Mouse (Mus musculus) limb, embryonic 14.5 days (tissue): ENCODE results near the gene Pcsk6. TPM values are rescaled to one million over a fixed set of nuclear protein-coding genes. Genes with fewer than 3 reads are reported as not detected.

Experiments
- ATAC-seq: fragments of 200-750 bp; cut with Nextera tagmentation; 2 replicates; pipeline ENCODE4 v1.8.0; 2017; ENCODE audit warnings: low read depth, moderate number of reproducible peaks, moderate TSS enrichment; ENCODE audit not compliant: low FRiP score
- DNase-seq: peaks from one replicate; pipeline ENCODE4 v3.0.0-alpha.2; 2015; ENCODE audit warnings: low spot score
- H3K27ac ChIP-seq: fragments of 300-500 bp; sonication (generic); replicated peaks from 2 replicates; pipeline ENCODE4 v1.5.1; 2014; ENCODE audit warnings: low read depth, mild to moderate bottlenecking, low read length, moderate library complexity, mixed read lengths
- H3K27me3 ChIP-seq: fragments of 300-500 bp; sonication (generic); 2 replicates; pipeline ENCODE4 v1.6.1; 2014; ENCODE audit warnings: low read length, mixed read lengths; ENCODE audit not compliant: control insufficient read depth, insufficient read depth
- H3K36me3 ChIP-seq: fragments of 300-500 bp; sonication (generic); 2 replicates; pipeline ENCODE4 v1.6.1; 2014; ENCODE audit warnings: mild to moderate bottlenecking, low read length, moderate library complexity, mixed read lengths; ENCODE audit not compliant: control insufficient read depth, insufficient read depth
- H3K4me1 ChIP-seq: fragments of 300-500 bp; sonication (generic); 2 replicates; pipeline ENCODE4 v1.6.1; 2014; ENCODE audit warnings: antibody characterized with exemption, low read length, mixed read lengths; ENCODE audit not compliant: control insufficient read depth, insufficient read depth
- H3K4me2 ChIP-seq: fragments of 300-500 bp; sonication (generic); replicated peaks from 2 replicates; pipeline ENCODE4 v1.6.1; 2014; ENCODE audit warnings: low read depth, mild to moderate bottlenecking, low read length, moderate library complexity; ENCODE audit not compliant: severe bottlenecking
- H3K4me3 ChIP-seq: fragments of 300-500 bp; sonication (generic); replicated peaks from 2 replicates; pipeline ENCODE4 v1.5.1; 2014; ENCODE audit warnings: low read length
- H3K9ac ChIP-seq: fragments of 300-500 bp; sonication (generic); 2 replicates; pipeline ENCODE4 v1.6.1; 2014; ENCODE audit warnings: mild to moderate bottlenecking, low read depth, low read length, moderate library complexity; ENCODE audit not compliant: severe bottlenecking
- H3K9me3 ChIP-seq: fragments of 300-500 bp; sonication (generic); 2 replicates; pipeline ENCODE4 v1.6.1; 2016; ENCODE audit warnings: low read length; ENCODE audit not compliant: control insufficient read depth
- POLR2A ChIP-seq: fragments of 200-500 bp; IDR thresholded peaks from 2 replicates; pipeline ENCODE4 v1.8.0; 2012; ENCODE audit warnings: inconsistent platforms, mild to moderate bottlenecking, moderate library complexity, borderline replicate concordance; ENCODE audit not compliant: insufficient read depth, insufficient read length; ENCODE audit errors: extremely low read depth
- WGBS: fragments of 180-500 bp; shearing (Covaris S2); extraction: QIAGEN DNeasy Blood & Tissue Kit; methylation state at CpG from one replicate; pipeline ENCODE4 v1.1.7; 2014; 5-methylcytosine and 5-hydroxymethylcytosine counted together
- polyA plus RNA-seq, 2 experiments: library from polyadenylated mRNA; depleted of rRNA in 1 of 2; stranded (reverse) in 1 of 2; unstranded in 1 of 2; fragments of >200 nt; fragmentation: Nextera tagmentation in 1 of 2; extraction: Ambion mirVana in 1 of 2; gene quantifications; 2 replicates each; pipeline versions ENCODE4 v1.2.1 to v1.2.3; 2012 to 2014

The Pcsk6 gene
- polyA plus RNA-seq, 2 experiments: 15.2 to 34.1 TPM

DNA sequence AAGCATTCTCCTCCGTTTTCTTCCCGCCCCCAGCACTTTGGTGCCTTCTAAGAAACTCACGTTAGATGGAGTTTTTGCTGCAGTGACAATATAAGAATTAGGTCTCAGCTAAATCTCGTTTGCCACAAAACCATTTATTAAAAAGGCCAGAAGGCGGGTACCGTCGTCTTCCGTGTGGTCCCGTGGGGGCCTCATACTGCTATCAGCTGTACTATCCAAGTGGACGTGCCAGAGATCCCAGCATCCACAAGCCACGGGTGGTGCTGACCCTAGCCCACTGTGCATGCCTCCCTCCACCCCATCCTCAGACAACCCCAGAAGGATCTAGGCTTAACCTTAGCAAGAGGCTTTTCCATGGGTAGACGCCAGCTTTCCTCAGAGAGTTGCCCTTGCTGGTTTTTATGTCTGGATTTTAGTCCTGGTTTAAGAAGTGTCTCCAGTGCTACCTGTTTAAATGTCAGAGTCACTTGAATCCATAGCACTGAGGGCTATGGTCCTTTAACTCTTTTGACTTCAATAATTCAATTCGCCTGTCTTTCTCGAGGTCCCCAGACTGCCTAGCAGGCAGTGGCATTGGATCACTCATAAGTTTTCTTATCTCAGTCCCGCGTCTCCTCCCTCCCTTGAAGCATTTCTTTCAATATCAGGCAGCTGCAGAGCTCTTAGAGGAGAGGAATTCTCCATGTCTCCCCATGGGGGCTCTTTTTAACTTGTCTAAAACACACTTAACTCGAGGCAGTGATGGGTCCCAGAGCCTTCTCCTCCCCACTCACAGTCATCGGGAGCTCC lies 178.7 kb downstream of the Pcsk6 start:
- H3K36me3 ChIP-seq: no peaks in the 10 kb centered on the region
- peak overlapping the region; percentile 26 for H3K4me3 ChIP-seq
- peak overlapping the region; percentile 46 for H3K4me2 ChIP-seq
- ATAC-seq (no peak), DNase-seq (no peak)
- WGBS: 47% methylated on average over 18 of the region's 18 CpGs
- H3K27me3 ChIP-seq: peaks cover 4% of the 10 kb centered on the region; the same call in 1 of the 2 replicates
- H3K27ac ChIP-seq: no peak overlapping the region
- peaks cover 37% of the 10 kb centered on the region for H3K4me1 ChIP-seq
- TF ChIP-seq POLR2A: no peak
- no peak overlapping the region for H3K9ac ChIP-seq
- no peaks in the 10 kb centered on the region for H3K9me3 ChIP-seq

DNA sequence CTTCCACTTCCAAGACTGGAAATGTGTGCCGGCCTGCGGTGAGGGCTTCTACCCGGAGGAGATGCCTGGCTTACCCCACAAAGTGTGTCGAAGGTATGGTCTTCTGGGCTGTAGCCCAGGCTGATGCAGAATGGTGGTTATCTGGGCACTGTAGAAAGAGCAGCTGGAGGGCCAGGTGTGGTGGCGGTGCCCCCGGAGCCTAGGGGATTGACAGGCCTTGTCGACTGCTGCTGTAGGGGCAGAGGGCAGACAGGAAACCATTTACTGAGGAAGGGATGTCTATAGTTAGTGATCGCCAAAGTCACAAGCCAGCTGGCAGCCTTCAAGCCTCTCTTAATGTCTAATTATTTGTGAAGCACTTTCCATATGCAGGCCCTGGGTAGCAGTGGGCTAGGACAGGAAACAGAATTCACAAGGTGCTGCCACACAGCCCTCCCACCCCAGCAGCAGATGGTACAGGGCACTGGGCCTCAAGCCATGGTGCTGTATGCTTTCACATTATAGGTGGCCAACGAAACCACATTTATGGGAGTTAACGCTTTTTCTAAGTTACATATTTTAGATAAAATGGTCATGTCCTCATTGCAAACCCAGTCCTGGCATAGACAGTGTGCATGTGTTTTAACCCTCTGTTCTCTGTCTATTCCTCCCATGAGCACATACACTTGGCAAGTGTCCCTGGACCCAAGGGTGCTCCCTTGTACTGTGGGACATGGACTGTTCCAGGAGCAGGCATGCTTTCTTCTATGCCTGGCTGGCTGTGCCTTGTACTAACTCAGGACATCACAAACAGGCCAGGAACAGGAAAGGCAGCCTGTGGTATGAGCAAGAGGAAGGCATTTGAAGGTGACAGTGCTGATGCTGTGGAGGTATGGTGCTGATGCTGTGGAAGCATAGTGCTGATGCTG lies 182.3 kb downstream of the Pcsk6 start, which contains the start of gene Gm45213:
Gene Gm45213, plus strand, starts transcription at position 51 of the 908 bp plus-strand sequence.
- DNase-seq (no peak), ATAC-seq (no peak)
- H3K27ac ChIP-seq: no peak within 1 kb of the TSS
- H3K36me3 ChIP-seq: no peaks in the 10 kb centered on the region
- H3K27me3 ChIP-seq: no peaks in the 10 kb centered on the region
- 49% methylated on average over 10 of the region's 10 CpGs for WGBS
- H3K4me2 ChIP-seq: no peak within 1 kb of the TSS
- peaks cover 43% of the 10 kb centered on the region for H3K4me1 ChIP-seq
- no peak within 1 kb of the TSS for H3K4me3 ChIP-seq
- no peak within 1 kb of the TSS for H3K9ac ChIP-seq
- no peak for TF ChIP-seq POLR2A
- no peaks in the 10 kb centered on the region for H3K9me3 ChIP-seq

DNA sequence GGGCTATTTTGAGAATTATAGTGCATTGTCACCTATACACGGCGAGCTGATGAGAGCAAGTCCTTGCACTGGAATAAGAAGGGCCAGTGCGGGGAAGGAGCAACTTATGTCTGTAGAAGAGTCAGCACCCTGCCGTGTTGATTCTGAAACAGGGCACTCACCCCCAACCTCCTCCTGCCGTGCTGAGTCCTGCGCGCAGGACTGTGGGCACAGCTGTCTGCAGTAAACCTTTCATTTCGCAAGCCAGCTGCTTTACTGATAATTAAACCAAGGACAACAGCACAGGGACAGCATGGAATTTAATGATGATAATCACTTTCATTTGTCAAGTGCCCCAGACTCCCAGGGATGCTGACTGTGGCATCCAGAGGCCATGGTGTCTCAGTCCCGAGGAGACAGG lies 183.1 kb downstream of the Pcsk6 start:
- no peaks in the 10 kb centered on the region for H3K36me3 ChIP-seq
- DNase-seq: no peak

DNA sequence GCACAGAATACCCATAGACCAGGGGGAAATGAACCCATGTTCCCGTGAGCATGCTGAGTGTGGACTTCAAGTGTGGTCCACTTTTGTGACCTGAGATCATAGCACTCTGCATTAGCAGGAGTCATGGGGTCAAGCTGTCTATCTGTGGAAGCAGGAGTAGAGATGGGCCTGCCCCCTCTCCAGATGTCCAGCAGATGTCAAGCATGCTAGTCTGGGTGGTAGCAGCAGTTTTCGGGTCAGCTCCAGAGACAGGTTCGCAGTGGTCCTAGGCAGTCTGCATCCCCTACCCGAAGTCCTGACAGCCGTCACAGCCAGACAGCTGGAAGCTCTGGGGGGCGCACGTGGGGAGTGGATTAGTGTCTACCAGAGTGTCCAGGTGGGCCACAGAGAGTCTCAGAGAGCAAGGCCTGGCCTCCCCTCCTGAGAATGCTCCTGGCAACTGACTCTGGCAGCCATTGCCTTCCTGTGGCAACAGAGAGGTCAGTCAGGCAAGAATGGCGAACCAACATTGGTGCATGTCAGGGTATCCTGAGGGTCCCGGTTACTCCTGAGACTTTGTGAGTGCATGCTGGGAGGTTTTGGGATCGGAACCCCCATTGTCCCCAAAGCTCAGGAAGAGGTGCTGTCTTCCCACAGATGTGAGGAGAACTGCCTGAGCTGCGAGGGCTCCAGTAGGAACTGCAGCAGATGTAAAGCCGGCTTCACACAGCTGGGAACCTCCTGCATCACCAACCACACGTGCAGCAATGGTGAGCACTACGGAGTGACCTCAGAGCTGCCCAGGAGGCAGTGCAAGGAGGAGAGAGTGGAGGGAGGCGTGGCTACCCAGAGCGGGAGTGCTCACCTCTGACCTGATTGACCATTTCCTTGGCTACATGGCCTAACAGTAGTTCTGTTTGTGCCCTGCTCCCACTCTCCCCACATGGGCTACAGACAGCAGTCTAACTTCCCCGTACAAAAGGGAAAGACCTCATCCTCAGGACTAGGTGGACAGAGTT lies 185.7 kb downstream of the Pcsk6 start:
- no peak for ATAC-seq

More for the DNA sequence above, 183.1 kb downstream of the Pcsk6 start:
- no peaks in the 10 kb centered on the region for H3K9me3 ChIP-seq
- H3K4me2 ChIP-seq: no peak overlapping the region
- no peak for ATAC-seq
- WGBS: 28% methylated on average over 9 of the region's 9 CpGs
- H3K4me3 ChIP-seq: no peak overlapping the region
- no peak for TF ChIP-seq POLR2A
- no peaks in the 10 kb centered on the region for H3K27me3 ChIP-seq
- no peak overlapping the region for H3K9ac ChIP-seq
- H3K4me1 ChIP-seq: peaks cover 35% of the 10 kb centered on the region
- no peak overlapping the region for H3K27ac ChIP-seq

More for the DNA sequence above, 185.7 kb downstream of the Pcsk6 start:
- Histone ChIP-seq H3K9ac (no peak overlapping the region), H3K27ac (no peak overlapping the region), H3K9me3 (no peaks in the 10 kb centered on the region), H3K4me2 (no peak overlapping the region), H3K4me3 (no peak overlapping the region), H3K27me3 (no peaks in the 10 kb centered on the region), H3K4me1 (peaks cover 27% of the 10 kb centered on the region), H3K36me3 (no peaks in the 10 kb centered on the region)
- WGBS: 39% methylated on average over 17 of the region's 17 CpGs
- no peak for TF ChIP-seq POLR2A
- DNase-seq: no peak
